Mouse (Mus musculus): Measurements from ENCODE around the gene Rgs9. TPM values are rescaled to one million over a fixed set of nuclear protein-coding genes. Genes with fewer than 3 reads are reported as not detected.

Gene Rgs9
- total RNA-seq, 2 experiments from 2014 or later: 20.8 to 23.9 TPM

DNA sequence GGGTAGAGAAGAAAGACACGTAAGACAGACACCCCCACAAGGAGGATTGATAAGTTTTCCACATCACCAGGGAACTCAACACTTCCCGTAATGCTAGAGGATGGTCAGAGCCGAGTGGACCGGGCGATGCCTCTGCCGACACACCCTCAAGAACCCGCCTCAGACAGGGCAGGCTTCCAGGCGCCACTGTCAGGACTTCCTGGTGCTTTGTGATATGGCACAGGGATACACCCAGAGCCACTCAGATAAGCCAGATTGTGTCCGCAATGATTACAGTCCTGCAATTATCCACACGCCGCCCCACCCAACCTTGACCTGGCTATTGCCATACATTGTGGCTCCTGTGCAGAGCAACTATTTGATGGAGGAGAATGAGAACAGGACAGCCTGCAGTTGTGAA is 117.6 kb downstream of the Rgs9 start:
- no peak for DNase-seq (ENCODE audit: low spot score in 2 of 2)

DNA sequence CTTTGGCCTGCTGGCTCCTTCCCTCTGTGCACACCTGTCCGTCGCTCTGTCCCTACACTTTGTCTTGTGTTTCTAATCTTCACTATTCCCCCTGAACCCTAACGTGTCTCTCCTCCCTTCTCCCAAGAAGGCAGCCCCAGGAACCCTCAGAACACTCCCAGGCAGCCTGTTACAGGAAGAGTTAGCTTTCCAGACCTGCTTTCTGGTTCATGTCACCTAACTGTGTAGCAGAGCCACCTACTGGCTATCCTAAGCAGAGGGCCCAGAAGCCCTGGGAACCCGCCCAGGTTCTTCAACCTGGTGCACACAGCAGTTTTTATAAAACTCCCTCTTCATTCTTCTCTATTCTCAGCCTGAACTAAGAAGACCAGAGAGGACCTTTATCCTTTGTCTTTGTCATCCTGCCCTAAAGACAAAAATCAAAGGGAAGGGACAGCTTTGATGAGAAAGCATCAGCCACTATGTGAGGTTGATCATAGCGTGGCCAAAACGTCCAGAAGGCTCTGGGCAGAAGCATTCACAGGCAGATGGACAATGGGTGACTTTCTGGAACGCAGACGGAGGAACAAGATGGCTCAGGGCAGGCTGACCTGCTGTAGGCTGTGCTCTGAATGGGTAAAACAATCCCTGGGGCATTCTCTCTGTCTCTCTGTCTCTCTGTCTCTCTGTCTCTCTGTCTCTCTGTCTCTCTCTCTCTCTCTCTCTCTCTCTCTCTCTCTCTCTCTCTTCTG is 119.0 kb downstream of the Rgs9 start:
- DNase-seq (ENCODE audit: low spot score in 2 of 2): peak; percentile 55 to 73

DNA sequence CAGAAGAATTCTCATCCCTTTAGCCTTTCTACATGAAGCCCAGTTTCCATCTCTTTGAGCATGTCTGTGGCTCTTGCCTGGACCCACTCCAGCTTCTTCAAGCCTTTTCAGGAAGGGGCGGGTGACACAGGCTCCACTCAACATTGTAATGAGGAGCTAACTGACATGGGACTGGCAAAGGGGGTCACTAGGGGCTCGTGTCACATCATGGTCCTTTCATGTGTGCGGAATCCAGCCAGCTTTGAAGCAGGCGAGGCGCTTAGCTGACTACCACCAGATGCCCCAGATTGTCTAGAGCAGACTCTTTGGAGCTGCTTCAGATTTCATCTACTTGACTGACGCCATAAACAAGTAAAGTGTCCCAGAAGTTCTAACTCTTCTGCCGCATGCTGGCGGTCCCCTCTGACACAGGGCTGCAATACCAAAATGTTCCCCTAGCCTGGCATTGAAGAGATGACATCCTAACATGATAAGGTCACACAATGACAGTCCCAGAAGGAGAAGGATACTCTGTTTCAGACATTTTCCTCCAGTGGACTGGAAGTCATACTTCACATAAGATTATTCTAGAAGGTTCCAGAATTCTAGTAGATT is 122.5 kb downstream of the Rgs9 start:
- no peak for DNase-seq (ENCODE audit: low spot score in 2 of 2)

Other genes starting within 250 kb of the Rgs9 start
- not detected for gene E030025P04Rik, start 153.8 kb downstream of the Rgs9 start, total RNA-seq (2021)
- gene Gna13, start 64.7 kb upstream of the Rgs9 start, total RNA-seq (2021): 10 to 100 TPM; 58.9 to 61.5 TPM
- gene 9930022D16Rik, start 115.8 kb upstream of the Rgs9 start, total RNA-seq (2021): not detected
- 100 to 1,000 TPM; 104 to 111 TPM for gene Amz2, start 127.8 kb upstream of the Rgs9 start, total RNA-seq (2021)
- 1 to 10 TPM; 6.6 to 9.1 TPM for gene Arsg, start 175.2 kb upstream of the Rgs9 start, total RNA-seq (2021)
- 10 to 100 TPM; 11.4 to 14.9 TPM for gene Slc16a6, start 175.5 kb upstream of the Rgs9 start, total RNA-seq (2021)